Comparison of ENCODE assay signal across 15 mouse cellular contexts in genomic region chr10:17011876-17012275, GRCm38 (mm10).
"Had no signal": no experiment of that assay in that cellular context is flagged by ENCODE, and none has a peak within 500 bp of the region (broad histone marks: within the 10 kb centered on the region; RNA-seq: fewer than 3 reads in every experiment).

No protein-coding gene starts in this region.

- H3K9me3 ChIP-seq: limb, embryonic 12.5 days; liver, embryonic 15.5 days; megakaryocyte, embryonic 14.5 days; midbrain, embryonic 13.5 days; neural tube, embryonic 15.5 days had no signal

- H3K36me3 ChIP-seq: limb, embryonic 12.5 days; liver, embryonic 15.5 days; midbrain, embryonic 13.5 days; neural tube, embryonic 15.5 days had no signal

- H3K4me3 ChIP-seq: left cerebral cortex, adult 2 months; limb, embryonic 12.5 days; liver, embryonic 15.5 days; megakaryocyte, embryonic 14.5 days; midbrain, embryonic 13.5 days; neural tube, embryonic 15.5 days had no signal

- ATAC-seq: midbrain, embryonic 13.5 days had no signal

- H3K4me1 ChIP-seq: limb, embryonic 12.5 days; liver, embryonic 15.5 days; midbrain, embryonic 13.5 days; neural tube, embryonic 15.5 days had no signal

- H3K4me2 ChIP-seq: limb, embryonic 12.5 days; liver, embryonic 15.5 days; midbrain, embryonic 13.5 days; neural tube, embryonic 15.5 days had no signal

- H3K27me3 ChIP-seq: limb, embryonic 12.5 days; liver, embryonic 15.5 days; megakaryocyte, embryonic 14.5 days; midbrain, embryonic 13.5 days; neural tube, embryonic 15.5 days had no signal

- H3K9ac ChIP-seq: limb, embryonic 12.5 days; liver, embryonic 15.5 days; midbrain, embryonic 13.5 days; neural tube, embryonic 15.5 days had no signal

- H3K27ac ChIP-seq: left cerebral cortex, adult 2 months; limb, embryonic 12.5 days; liver, embryonic 15.5 days; macrophage; midbrain, embryonic 13.5 days; neural tube, embryonic 15.5 days; stomach, postnatal 0 days had no signal

- DNase-seq: kidney, postnatal 14 days; liver; lung, adult 2 months; lung, postnatal 10 days; right cerebral cortex, adult 18-20 months; thymus, adult 18-20 months; thymus, postnatal 14 days had no signal
